Mouse (Mus musculus): Measurements from ENCODE around the gene Pigo. TPM values are rescaled to one million over a fixed set of nuclear protein-coding genes. Genes with fewer than 3 reads are reported as not detected.
"Not testable (repeated sequence)": the region's sequence is repeated elsewhere in the genome, so short reads cannot be mapped to it uniquely, and the experiment has no call there.

The Pigo gene
- polyA plus RNA-seq, 2 experiments = 8.3 to 9.2 TPM

- peak overlapping the region; percentile 50; the same call in 1 of the 2 replicates for H3K27ac ChIP-seq
- H3K4me3 ChIP-seq (ENCODE audit: insufficient read depth in 1 of 2, low read depth in 2 of 2, low read length in 2 of 2) = peak overlapping the region in 1 of 2 experiments; percentile 100; a peak in 2 of 4 replicates
- no peaks in the 10 kb centered on the region for H3K27me3 ChIP-seq (ENCODE audit: control insufficient read depth, insufficient read depth, low read length)
- peaks cover 43% of the 10 kb centered on the region for H3K36me3 ChIP-seq (replicated peaks; ENCODE audit: control insufficient read depth, insufficient read depth, low read depth)
- peak overlapping the region; percentile 99 for H3K9ac ChIP-seq (replicated peaks)
- H3K9me3 ChIP-seq (ENCODE audit: control insufficient read depth, low read length) = no peaks in the 10 kb centered on the region
- 52% methylated on average over 2 of the region's 2 CpGs for WGBS (ENCODE audit: insufficient replicate concordance)
- TF ChIP-seq EP300 (IDR thresholded peaks at IDR 0.05; ENCODE audit: low read depth) = no peak
- TF ChIP-seq CTCF (IDR thresholded peaks at IDR 0.05; ENCODE audit: low read depth) = no peak
- DNase-seq (ENCODE audit: low read depth in 3 of 3, low spot score in 3 of 3) (no peak), ATAC-seq (ENCODE audit: insufficient read depth) (no peak)
- peaks cover 14 to 22% of the 10 kb centered on the region in 2 experiments for H3K4me1 ChIP-seq (replicated peaks; ENCODE audit: control insufficient read depth in 2 of 2, insufficient read depth in 2 of 2, low read length in 1 of 2)
- H3K4me2 ChIP-seq (ENCODE audit: low read depth) = peak overlapping the region; percentile 87
Observed at GRCm38 (mm10) chr4:42998022-42998421, 27.6 kb downstream of the Pigo start.

GRCm38 (mm10) chr4:42988296-42988695 is 37.3 kb downstream of the Pigo start:
- ATAC-seq (ENCODE audit: insufficient read depth) (no peak), DNase-seq (ENCODE audit: low read depth in 3 of 3, low spot score in 3 of 3) (no peak)
- WGBS (ENCODE audit: insufficient replicate concordance) = 54% methylated on average over 1 of the region's 1 CpGs
- TF ChIP-seq CTCF (IDR thresholded peaks at IDR 0.05; ENCODE audit: low read depth) = no peak
- TF ChIP-seq EP300 (IDR thresholded peaks at IDR 0.05; ENCODE audit: low read depth) = no peak
- H3K4me2 ChIP-seq (ENCODE audit: low read depth) = no peak overlapping the region
- no peak overlapping the region for H3K9ac ChIP-seq (replicated peaks)
- no peak overlapping the region for H3K27ac ChIP-seq
- no peaks in the 10 kb centered on the region for H3K27me3 ChIP-seq (ENCODE audit: control insufficient read depth, insufficient read depth, low read length)
- no peaks in the 10 kb centered on the region for H3K4me1 ChIP-seq (replicated peaks; ENCODE audit: control insufficient read depth in 2 of 2, insufficient read depth in 2 of 2, low read length in 1 of 2)
- peaks cover 95% of the 10 kb centered on the region for H3K36me3 ChIP-seq (replicated peaks; ENCODE audit: control insufficient read depth, insufficient read depth, low read depth)
- H3K9me3 ChIP-seq (ENCODE audit: control insufficient read depth, low read length) = no peaks in the 10 kb centered on the region
- no peak overlapping the region for H3K4me3 ChIP-seq (ENCODE audit: insufficient read depth in 1 of 2, low read depth in 2 of 2, low read length in 2 of 2)

GRCm38 (mm10) chr4:42980467-42980866 is 45.2 kb downstream of the Pigo start:
- H3K27ac ChIP-seq; H3K4me1 ChIP-seq (replicated peaks; ENCODE audit: control insufficient read depth in 2 of 2, insufficient read depth in 2 of 2, low read length in 1 of 2); H3K4me3 ChIP-seq (ENCODE audit: insufficient read depth in 1 of 2, low read depth in 2 of 2, low read length in 2 of 2); ATAC-seq (ENCODE audit: insufficient read depth); H3K9ac ChIP-seq (replicated peaks); DNase-seq (ENCODE audit: low read depth in 3 of 3, low spot score in 3 of 3); H3K9me3 ChIP-seq (ENCODE audit: control insufficient read depth, low read length); H3K4me2 ChIP-seq (ENCODE audit: low read depth); H3K27me3 ChIP-seq (ENCODE audit: control insufficient read depth, insufficient read depth, low read length): not testable (repeated sequence)
- WGBS (ENCODE audit: insufficient replicate concordance) = 79% methylated on average over 7 of the region's 8 CpGs
- H3K36me3 ChIP-seq (replicated peaks; ENCODE audit: control insufficient read depth, insufficient read depth, low read depth) = peaks cover 67% of the 10 kb centered on the region

- no peaks in the 10 kb centered on the region for H3K27me3 ChIP-seq (ENCODE audit: control insufficient read depth, insufficient read depth, low read length)
- 80% methylated on average over 4 of the region's 4 CpGs for WGBS (ENCODE audit: insufficient replicate concordance)
- no peaks in the 10 kb centered on the region for H3K4me1 ChIP-seq (replicated peaks; ENCODE audit: control insufficient read depth in 2 of 2, insufficient read depth in 2 of 2, low read length in 1 of 2)
- peaks cover 43% of the 10 kb centered on the region for H3K36me3 ChIP-seq (replicated peaks; ENCODE audit: control insufficient read depth, insufficient read depth, low read depth)
- TF ChIP-seq EP300 (IDR thresholded peaks at IDR 0.05; ENCODE audit: low read depth) = no peak
- peak; percentile 51 for TF ChIP-seq CTCF (IDR thresholded peaks at IDR 0.05; ENCODE audit: low read depth)
- H3K27ac ChIP-seq = no peak overlapping the region
- no peaks in the 10 kb centered on the region for H3K9me3 ChIP-seq (ENCODE audit: control insufficient read depth, low read length)
- no peak overlapping the region for H3K9ac ChIP-seq (replicated peaks)
- no peak overlapping the region for H3K4me3 ChIP-seq (ENCODE audit: insufficient read depth in 1 of 2, low read depth in 2 of 2, low read length in 2 of 2)
- ATAC-seq (ENCODE audit: insufficient read depth) = no peak
- no peak for DNase-seq (ENCODE audit: low read depth in 3 of 3, low spot score in 3 of 3)
- H3K4me2 ChIP-seq (ENCODE audit: low read depth) = no peak overlapping the region
Observed at GRCm38 (mm10) chr4:42978062-42978461, 47.6 kb downstream of the Pigo start.

- DNase-seq (ENCODE audit: low read depth in 3 of 3, low spot score in 3 of 3) = no peak
- ATAC-seq (ENCODE audit: insufficient read depth) = no peak
- WGBS (ENCODE audit: insufficient replicate concordance) = 62% methylated on average over 5 of the region's 5 CpGs
Observed at GRCm38 (mm10) chr4:42973868-42974267, 51.8 kb downstream of the Pigo start.

More at GRCm38 (mm10) chr4:42973868-42974267, 51.8 kb downstream of the Pigo start:
- Histone ChIP-seq H3K4me2 (ENCODE audit: low read depth) (no peak overlapping the region), H3K27ac (no peak overlapping the region), H3K9ac (replicated peaks) (no peak overlapping the region), H3K9me3 (ENCODE audit: control insufficient read depth, low read length) (no peaks in the 10 kb centered on the region), H3K36me3 (replicated peaks; ENCODE audit: control insufficient read depth, insufficient read depth, low read depth) (peaks cover 5% of the 10 kb centered on the region), H3K4me1 (replicated peaks; ENCODE audit: control insufficient read depth in 2 of 2, insufficient read depth in 2 of 2, low read length in 1 of 2) (no peaks in the 10 kb centered on the region), H3K27me3 (ENCODE audit: control insufficient read depth, insufficient read depth, low read length) (no peaks in the 10 kb centered on the region), H3K4me3 (ENCODE audit: insufficient read depth in 1 of 2, low read depth in 2 of 2, low read length in 2 of 2) (no peak overlapping the region)
- TF ChIP-seq CTCF (IDR thresholded peaks at IDR 0.05; ENCODE audit: low read depth) = no peak
- TF ChIP-seq EP300 (IDR thresholded peaks at IDR 0.05; ENCODE audit: low read depth) = no peak

Data from liver, embryonic 14.5 days (tissue).